Mouse (Mus musculus) small intestine, adult 2 months (tissue): ENCODE measurements around the gene Nmur1.

Experiments
- CTCF ChIP-seq: fragments of 200-500 bp; IDR thresholded peaks from 2 replicates; pipeline ENCODE4 v1.5.1; 2012; ENCODE audit warnings: low read depth, mild to moderate bottlenecking, control low read depth, inconsistent platforms, low read length, moderate library complexity, mixed read lengths; ENCODE audit not compliant: insufficient replicate concordance, insufficient read length; ENCODE audit errors: extremely low read depth
- POLR2A ChIP-seq: fragments of 200-500 bp; IDR thresholded peaks from 2 replicates; pipeline ENCODE4 v1.6.1; 2012; ENCODE audit warnings: low read depth, mild to moderate bottlenecking, control low read depth, inconsistent platforms, low read length, moderate library complexity

GRCm38 (mm10) chr1:86394246-86394645, 31.8 kb downstream of the Nmur1 start:
- no peak for TF ChIP-seq CTCF
- TF ChIP-seq POLR2A = no peak
